Mouse (Mus musculus): Measurements from ENCODE around the gene Erf.

Gene Erf

DNA sequence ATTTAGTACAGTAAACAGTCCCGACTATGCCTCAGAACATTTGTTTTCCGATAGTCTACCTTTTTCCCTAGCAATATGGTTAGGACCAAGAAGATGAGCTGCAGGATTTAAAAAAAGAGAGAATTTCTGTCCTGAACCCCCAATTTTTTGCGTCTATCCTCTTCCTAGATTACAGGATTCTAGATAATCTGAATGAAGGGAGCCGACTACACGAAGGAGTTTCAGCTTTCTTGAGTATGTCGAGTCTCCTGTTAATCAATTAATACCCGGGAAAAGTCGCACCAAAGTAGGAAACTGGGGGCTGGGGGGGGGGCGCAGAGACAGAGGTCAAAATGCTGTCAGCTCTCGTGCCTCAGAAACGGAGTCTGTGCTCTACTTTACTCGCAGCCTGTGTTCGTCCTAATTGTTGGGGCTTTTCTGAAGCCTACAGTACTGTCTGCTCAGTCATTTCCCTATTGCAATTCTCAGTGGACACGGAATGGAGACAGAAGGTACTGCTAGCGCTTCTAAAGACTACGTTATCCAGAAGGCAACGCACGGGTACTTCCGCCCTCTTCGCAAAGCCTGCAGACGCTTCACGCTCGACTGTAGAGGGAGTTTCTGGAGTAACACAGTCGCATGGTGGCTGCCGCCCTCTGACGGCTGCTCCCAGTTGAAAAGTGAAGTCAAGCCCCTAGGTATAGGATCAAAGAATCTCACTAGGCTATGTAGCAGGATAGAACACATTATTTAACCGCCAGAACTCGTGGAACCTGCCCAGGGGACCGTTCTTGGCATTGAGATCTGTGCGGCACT, 11.5 kb downstream of the Erf start:
- DNase-seq (ENCODE audit: low spot score in 2 of 2), result peak; percentile 81 to 88

DNA sequence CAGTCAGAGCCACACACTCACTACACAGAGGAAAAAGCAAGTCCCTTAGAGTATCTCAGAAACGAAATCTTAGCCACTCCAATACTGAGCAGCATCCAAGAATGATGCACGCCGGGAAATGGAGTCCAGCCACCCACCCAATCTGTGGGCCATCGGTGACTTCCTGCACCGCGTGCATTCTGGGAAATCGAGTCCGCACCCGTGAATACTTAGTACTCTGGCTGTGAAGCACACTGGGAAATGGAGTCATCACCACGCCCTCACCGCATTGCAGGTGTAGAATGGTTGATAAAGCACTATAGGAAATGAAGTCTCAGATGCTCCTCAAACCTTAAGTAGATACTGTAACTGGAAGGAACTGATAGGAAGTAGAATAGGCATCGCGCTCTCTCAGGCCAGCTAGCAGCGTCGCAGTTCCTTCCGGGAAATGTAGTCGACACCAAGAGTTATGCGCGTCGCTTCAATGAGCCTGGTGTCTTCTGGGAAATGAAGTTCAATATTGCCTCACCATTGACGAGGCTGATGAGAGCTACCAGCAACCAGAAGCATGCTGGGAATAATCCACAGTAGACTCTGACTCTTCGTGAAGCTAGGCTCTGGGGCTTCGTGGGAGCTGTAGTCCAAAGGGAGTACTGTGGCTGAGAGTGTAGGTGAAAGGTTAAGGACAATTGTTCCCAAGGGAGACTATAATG, 12.4 kb downstream of the Erf start:
- peak; percentile 84 to 90 for DNase-seq (ENCODE audit: low spot score in 2 of 2)

DNA sequence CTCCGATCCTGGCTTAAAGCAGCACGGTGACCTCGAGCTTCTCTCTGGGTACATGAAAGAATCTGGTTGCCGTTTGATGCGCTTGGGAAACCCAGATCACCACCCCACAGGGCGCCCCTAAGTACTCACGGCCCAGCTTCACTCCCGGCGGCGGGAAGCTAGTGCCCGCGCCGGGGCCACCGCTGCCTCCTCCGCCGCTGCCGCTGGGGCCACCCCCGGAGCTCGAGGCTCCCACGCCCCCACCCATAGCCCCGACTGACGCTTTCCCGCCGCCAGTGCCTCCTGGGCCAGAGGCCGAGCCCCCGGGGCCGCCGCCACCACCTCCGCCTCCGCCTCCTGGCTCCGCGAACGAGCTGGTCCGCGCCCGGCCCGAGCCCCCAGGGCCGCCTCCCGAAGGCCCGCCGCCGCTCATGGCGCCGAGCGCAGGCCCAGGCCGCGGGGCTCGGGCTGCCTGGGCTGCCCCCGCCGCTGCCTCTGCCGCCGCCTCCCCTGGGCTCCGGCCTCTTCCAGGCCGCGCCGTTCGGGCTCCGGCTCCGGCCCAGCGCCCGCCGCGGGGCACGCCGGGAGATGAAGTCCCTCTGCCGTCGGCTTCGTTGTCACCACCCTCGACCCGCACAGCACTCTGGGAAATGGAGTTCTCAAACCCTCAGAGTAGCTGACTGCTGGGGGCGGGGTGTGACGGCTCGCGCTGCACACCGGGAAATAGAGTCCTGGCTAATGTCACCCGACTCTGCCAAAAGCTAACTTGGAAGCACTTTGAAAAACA, 13.1 kb downstream of the Erf start, which contains the start of gene Gsk3a:
Gene Gsk3a, minus strand, starts transcription at position 603 of the 766 bp plus-strand sequence.
- DNase-seq (ENCODE audit: low spot score in 2 of 2), result peak; percentile 94 to 97

DNA sequence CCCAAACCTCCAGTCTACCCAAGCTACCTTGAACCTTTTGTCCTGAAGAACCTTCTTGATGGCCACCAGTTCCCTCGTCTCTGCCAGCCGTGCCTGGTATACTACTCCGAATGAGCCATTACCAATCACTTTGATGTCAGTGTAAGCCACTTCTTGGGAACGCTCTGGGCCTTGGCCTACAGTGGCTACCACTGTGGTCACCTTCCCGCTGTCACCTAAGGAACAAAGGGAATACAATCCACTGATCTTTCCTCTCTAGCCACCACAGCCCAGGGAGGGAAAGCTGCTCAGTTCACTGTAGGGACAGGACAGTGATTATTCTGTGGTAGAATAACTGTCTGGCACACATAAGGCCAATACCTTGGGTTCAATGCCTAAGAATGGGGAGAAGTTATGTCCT, 15.0 kb downstream of the Erf start:
- DNase-seq (ENCODE audit: low spot score in 2 of 2), result no peak

DNA sequence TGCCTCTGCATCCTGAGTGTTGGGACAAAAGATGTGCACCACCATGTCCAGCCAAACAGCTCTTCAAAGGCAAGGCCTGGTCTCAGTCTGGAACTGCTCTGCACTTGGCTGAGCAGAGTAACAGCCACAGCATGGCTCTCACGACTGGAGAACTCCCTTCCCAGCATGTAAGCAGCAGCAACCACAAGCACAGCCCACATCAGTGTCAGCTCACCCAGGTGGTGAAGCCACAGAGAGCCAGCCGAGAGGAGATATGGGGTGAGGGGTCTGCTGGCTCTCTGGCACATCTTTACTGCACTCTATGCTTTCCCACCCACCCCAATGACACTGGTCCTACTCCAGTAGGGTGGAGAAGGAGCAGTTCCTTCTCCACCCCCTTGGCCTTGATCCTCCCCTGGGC, 17.5 kb downstream of the Erf start:
- peak; percentile 70 to 80 for DNase-seq (ENCODE audit: low spot score in 2 of 2)

DNA sequence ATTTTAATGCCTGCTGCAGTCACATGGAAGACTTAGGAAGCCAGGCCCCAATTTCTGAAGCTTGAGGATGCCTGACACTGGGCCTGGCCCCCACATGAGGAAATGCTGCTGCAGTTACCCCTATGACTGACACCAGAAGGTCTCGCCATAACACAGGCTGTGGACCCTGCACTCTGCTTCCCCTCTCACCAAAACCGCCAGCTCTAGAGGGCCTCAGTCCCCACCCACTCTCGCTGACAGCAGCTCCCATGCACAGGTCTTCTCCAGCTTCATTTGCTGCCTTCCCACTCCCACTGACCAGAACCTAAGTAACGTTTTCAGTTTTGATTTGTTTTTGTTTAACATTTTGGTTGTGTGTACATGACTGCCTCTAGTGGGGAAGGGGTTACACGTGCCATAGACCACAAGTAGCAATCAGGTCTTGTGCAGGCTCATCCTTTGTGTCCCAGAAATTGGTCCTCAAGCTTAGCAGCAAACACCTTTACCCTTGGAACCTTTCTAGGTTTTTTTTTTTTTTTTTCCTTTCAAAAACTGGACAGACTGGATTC, 18.4 kb downstream of the Erf start:
- no peak for DNase-seq (ENCODE audit: low spot score in 2 of 2)

DNA sequence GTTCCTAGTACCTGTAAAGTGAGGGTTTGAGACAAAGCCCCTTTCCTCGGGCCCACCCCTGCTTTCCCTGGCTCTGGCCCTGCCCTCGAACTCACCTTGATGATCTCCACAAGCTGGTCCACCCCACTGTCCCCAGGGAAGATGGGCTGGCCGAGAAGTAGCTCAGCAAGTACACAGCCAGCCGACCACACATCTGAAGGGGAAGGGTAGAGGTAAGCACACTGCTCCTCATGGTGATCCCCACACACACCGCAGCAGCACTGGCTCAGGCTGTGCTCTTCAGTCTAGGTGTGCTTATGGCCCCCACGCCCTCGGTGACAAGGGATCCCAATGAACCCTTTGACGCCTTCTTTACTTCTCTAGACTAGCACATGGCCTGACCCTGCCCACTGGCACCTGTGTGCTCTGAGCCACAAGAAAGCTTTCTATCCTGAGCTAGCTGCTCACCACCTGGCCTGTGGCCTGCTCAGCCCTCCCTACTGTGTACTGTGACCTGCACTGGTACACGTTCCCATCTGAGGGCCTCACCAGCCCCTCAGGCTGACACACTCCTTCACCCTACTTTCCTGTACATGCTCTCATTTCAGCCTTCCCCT, 19.8 kb downstream of the Erf start:
- peak in 1 of 2 experiments; percentile 47 for DNase-seq (ENCODE audit: low spot score in 2 of 2)

DNA sequence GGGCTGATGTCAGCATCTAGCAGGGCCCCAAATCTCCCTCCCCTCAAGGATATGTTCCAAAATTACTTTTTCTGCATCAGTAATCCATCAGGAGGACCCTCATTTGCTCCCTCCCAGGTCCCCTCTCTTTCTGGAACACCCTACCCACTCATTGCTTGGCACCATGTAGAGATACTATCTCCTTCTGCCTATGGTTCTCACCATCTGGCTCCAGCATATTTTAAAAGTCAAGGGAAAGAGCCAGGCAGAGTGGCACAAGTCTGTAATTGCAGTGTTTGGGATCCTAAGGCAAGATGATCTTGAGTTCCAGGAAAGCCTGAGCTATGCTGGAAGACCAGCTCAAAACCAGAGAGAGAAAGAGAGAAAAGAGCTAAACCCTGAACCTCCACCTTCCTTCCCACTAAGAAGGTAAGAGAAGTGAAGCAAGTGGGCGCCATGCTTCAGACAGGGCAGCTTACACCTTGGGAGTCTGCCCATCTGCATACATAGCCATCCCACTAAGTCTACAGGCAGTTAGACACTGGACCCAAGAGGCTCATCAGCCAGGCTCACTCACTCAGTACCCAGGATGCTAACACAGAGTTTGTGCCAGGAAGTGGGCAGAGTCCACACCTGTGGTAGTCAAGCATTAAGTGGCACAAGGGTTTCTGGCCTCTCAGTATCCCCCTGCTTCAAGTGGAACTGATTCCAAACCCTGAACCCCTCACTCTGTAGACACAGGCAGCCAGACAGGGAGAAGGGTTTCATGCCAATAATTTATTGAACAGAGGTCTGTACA, 22.8 kb downstream of the Erf start:
- no peak for DNase-seq (ENCODE audit: low spot score in 2 of 2)

DNA sequence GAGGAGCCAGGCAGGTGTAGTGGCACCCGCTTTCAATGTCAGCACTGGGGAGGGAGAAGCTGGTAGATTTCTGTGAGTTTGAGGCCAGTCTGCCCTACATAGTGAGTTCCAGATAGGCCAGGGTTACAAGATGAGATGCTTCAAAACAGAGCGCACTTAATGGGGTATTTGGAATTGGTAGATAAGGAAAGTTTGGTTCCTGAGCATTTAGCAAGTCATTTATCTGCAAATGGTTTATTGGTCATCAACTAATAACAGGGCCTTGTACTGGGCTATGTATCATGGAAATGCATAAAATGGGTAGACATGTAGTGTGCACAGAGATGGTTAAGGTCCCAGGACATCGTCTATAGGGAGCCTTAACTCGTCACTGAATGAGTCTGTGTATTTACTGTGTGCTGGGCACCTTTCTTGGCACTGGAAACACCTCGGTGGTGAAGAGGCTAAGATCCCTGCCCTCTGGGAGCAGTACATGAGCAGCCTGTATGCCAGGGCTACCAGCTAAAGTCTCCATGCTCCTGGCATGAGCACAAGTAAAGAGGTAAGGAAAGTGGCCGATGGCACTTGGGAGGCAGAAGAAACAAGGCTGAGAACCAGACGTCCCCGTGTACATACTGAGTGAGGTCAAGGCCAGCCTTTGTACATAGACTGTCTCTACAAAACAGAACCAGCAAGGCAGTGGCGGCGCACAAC, 28.1 kb downstream of the Erf start:
- no peak for DNase-seq (ENCODE audit: low spot score in 2 of 2)

DNA sequence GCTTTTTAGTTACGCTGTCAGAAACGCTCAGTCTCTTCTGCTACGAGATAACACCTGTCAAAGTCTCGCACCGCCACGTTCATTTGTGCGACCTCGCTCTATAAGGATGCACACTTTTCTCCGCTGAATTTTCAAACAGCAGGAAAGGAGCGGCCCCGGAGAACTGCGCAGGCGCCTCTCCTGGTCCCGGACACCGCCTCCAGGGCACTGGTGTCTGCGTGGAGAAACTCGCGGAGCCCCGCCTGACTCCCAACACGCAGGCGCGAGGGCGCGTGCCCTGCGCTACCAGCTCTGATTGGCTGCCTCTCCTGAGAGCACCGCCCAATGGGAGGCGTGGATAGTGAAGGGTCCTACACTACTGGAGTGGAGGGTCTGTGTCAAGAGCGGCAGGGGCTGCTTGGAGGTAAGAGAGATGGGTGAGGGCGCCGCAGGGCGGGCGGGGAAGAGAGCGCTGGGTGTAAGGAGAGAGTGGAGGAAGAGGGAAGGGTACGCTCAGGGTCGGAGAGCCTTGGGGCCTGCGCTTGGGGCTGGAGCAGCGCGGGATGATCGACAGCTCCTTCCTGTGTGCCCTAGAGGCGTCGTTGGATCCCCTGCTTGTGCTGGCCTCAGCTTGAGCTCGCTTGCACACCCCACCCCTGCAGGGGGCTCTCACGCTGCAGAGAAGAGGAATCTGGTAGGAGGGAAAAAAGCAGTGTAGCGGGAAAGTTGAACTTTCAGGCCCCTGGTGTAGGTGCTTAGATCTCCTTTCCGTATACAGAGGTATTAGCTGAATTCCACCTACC, 29.3 kb downstream of the Erf start, which contains the start of gene Zfp526:
Gene Zfp526, plus strand, starts transcription at position 324 of the 782 bp plus-strand sequence.
- peak; percentile 97 to 99 for DNase-seq (ENCODE audit: low spot score in 2 of 2)

DNA sequence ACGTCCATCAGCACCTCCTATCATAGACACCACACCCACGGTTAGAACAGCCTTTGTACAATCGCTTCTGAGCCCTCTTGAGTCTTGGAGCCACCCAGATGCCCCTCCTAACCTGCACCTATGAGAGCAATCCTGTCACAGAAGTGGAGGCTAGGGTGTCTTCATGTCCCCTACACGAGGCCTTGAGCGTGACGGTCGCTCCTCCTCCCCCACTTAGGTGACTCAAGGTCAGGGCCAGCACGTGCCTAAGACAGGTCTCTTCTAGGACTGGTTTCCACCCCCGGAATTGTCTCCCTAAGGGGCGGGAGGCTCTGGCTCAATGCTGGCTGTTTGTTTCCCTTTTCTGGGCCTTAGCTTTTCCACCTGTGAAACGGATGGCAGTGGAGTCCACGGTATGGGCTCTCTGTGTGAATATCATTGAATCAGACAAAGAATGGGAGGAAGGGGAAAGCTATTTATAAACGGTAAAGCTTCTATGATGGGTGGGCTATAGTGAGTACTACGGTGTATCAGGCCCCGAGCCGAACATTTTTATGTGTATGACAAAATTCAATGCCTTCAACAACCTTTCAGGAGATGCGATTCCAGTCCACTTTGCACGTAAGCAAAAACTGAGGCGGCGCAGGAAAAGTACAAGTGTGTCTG, 30.0 kb downstream of the Erf start, which contains the start of gene Dedd2:
Gene Dedd2, minus strand, starts transcription at position 159 of the 645 bp plus-strand sequence.
- no peak for DNase-seq (ENCODE audit: low spot score in 2 of 2)

DNA sequence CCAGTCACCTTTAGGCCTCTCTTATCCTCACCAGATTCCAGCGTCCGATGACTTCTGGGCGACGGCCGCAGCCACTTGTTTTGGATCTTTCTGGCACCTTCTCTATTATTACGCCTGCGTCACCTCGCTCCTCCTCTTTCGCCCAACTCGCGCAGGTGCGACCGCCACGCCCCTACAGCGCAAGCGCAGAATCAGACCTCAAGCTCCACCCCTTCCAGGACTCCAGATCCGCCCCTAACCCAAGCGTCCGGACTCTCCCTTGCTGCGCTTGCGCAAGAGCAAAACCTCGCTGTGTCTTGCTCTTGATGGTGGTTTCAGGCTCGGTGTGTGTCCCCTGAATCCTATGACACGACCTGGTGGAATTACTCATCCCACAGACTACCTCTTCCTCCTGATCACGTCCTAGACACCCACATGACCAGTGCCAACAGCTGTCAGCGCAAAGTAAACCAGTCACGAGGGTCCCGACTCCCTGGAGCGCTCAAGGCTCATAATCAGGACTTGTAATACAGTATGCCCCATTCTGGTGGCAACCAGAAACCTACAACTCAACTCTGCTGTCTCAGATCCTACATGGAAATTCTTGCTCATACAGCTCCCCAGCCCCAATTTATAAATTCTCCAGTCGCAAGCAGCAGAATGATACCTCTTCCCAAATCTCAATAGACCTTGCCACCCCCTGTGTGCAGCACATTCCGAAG, 30.7 kb downstream of the Erf start:
- peak; percentile 96 for DNase-seq (ENCODE audit: low spot score in 2 of 2)

DNA sequence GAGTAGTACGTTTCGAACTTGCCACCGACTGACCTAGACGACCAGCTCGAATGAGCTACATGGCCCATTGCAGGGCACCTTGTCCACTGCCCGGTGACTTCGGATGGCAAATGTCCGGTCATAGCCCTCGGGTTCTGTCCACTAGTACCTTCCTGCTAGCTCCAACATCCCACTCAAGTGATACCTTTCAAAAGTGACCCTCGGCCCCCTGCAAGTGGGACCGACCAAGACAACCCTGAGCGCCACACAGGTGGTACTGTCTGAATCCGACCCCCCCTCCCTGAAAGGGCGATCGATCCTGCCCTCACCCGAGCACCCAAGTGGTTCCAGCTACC, 31.2 kb downstream of the Erf start:
- DNase-seq (ENCODE audit: low spot score in 2 of 2), result no peak

DNA sequence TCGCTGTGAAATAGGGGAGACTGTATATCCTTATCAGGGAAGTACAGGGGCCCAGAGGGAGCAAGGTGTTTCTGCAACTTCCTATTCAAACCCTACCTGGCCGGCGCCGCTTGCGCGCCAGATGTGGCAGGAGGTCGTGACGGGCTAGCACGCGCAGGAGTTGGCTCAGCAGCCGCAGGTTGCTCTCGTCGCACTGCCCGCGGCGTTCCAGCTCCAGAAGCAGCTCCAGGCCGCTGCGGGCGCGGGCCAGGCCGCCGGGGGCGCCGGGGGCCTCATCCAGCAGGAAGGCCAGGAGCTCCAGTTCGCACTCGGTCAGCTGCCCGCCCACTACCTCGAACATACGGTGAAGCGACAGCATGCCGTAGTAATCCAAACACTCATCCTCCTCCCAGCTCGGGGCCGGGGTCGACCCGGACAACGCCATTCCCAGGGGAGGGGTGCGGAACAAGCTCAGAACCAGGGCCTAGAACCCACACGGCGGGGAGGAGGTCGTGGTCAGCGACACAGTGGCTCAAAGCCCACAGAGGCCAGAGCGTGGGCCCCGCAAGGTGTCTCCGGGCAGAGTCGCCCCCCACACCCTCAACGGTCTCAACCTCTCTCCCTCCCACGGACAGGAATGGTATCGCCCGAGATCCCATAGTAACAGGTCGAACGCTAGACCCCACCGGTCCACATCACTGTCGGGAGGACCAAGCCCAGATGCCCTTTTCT, 31.7 kb downstream of the Erf start:
- DNase-seq (ENCODE audit: low spot score in 2 of 2), result peak; percentile 54 to 64

DNA sequence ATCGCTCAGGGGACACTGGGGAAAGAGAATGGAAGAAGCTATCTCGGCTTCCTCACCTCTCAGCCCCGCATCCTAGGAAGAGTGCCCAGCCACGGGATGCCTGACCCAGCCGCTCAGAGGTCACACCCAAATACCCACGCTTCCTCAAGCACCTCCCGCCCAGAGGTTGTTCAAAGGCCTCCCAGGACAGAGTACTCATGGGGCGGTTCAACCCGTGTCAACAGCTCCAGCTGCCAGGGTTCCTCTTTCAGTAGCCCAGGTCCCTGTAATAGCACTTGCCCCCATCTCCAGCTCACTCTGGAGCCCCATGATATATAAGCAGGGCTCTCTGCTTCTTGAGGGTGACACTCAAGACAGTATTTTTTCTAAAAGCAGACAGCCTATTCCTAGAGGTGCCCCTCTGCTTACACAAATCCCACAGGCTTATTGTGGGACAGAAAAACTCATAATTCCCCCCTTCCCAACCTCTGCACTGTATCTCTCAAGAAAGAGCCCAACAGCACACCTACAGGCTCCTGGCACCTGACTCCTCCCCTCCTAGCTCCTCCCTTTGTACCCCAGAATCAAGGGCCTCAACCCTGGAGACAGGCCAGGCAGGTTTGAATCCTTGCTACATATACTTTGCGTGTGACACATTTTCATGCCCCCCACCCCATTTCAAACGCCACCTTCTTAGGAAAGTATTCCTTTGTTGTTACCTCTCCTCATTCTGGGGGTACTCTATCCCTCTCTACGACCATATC, 32.7 kb downstream of the Erf start:
- no peak for DNase-seq (ENCODE audit: low spot score in 2 of 2)

DNA sequence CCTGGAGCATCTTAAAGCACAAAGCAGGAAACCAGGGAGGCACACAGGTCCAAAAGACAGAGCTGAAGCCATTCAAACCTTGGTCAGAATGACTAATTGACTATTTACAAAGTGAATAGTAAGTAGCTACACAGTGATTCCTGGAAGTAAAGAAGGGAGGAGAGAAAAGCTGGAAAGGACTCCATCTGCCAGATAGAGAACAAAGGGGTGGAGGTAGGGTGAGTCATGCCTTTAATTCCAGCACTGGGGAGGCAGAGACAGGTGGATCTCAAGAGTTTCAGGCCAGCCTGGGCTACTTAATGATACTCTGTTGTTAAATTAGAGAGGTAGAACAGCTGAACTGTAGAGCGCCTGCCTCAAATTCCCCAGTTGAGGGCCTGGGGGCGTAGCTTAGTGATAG, 36.4 kb downstream of the Erf start:
- no peak for DNase-seq (ENCODE audit: low spot score in 2 of 2)

DNA sequence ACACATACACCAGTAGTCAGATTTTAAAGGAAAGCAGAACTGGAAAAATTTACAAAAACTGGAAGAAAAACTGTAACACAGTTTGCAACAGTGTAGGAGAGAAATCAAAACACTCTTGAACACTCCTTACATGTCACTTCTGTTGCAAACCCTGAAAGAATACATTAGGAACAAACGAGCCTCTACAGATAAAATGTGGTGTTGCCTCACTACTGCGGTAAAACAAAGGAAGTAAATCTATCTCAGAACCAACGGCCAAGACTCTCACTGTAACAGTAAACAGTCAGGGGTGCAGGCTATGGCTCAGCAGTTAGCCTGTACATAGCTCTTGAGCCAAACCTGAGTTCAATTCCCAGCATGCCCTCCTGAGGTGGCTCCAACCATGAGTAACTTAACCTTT, 37.5 kb downstream of the Erf start:
- no peak for DNase-seq (ENCODE audit: low spot score in 2 of 2)
